Mouse (Mus musculus) brain, embryonic 14.5 days (tissue): Measurements from ENCODE around the gene Lefty1.

ENCODE experiments used
- CTCF ChIP-seq: fragments of 200-500 bp; IDR thresholded peaks from 2 replicates; pipeline ENCODE4 v1.5.1; 2012; ENCODE audit warnings: inconsistent platforms, mild to moderate bottlenecking, moderate library complexity, borderline replicate concordance; ENCODE audit not compliant: insufficient read depth, insufficient read length; ENCODE audit errors: extremely low read depth
- POLR2A ChIP-seq: fragments of 200-500 bp; IDR thresholded peaks from 2 replicates; pipeline ENCODE4 v1.6.1; 2012; ENCODE audit warnings: mild to moderate bottlenecking, inconsistent platforms, borderline replicate concordance; ENCODE audit not compliant: poor library complexity, insufficient read depth, insufficient read length, severe bottlenecking; ENCODE audit errors: extremely low read depth

DNA sequence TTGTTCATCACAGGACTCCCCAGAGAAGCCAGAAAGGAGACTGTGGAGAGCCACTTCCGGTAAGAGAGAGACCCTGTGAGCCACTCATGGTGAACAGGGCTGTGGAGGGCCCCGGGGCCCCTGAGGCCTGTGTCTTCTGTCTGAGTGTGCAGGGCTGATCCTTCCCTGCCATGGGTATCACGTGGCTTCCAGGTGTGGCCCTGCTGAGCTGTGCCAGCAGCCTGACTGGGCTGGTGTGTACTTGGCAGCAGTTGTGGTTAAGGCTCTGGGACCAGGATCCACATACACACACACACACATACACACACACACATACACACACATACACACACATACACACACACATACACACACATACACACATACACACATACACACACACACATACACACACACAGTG lies 23.2 kb downstream of the Lefty1 start:
- TF ChIP-seq CTCF, result no peak
- no peak for TF ChIP-seq POLR2A
